Mouse (Mus musculus) G1E (cell line): Measurements from ENCODE around the gene Gm45062. TPM values are rescaled to one million over a fixed set of nuclear protein-coding genes. Genes with fewer than 3 reads are reported as not detected.

Experiments used
- ATAC-seq: 2 replicates; pipeline ENCODE4 v1.8.0; 2016; ENCODE audit warnings: mild to moderate bottlenecking; ENCODE audit not compliant: insufficient number of reproducible peaks, poor library complexity, low FRiP score, severe bottlenecking; ENCODE audit errors: extremely low read depth
- DNase-seq: peaks from one replicate; pipeline ENCODE4 v3.0.0; 2012; ENCODE audit warnings: low spot score
- H3K27me3 ChIP-seq: 2 replicates; pipeline ENCODE4 v1.6.1; 2012; ENCODE audit warnings: mild to moderate bottlenecking, low read length, inconsistent platforms; ENCODE audit not compliant: insufficient read depth
- H3K36me3 ChIP-seq: replicated peaks from 2 replicates; pipeline ENCODE3; 2012; ENCODE audit warnings: mild to moderate bottlenecking, inconsistent platforms
- H3K4me1 ChIP-seq: 2 replicates; pipeline ENCODE4 v1.6.1; 2012; ENCODE audit warnings: low read depth, low read length, inconsistent platforms, mixed read lengths; ENCODE audit not compliant: insufficient read depth
- H3K4me3 ChIP-seq: 2 replicates; pipeline ENCODE4 v1.5.1; 2012; ENCODE audit warnings: low read depth, mild to moderate bottlenecking, inconsistent platforms, low read length, moderate library complexity, mixed read lengths
- H3K9me3 ChIP-seq: replicated peaks from 2 replicates; pipeline ENCODE4 v1.6.1; 2012; ENCODE audit warnings: inconsistent platforms
- CTCF ChIP-seq: IDR thresholded peaks from 2 replicates; pipeline ENCODE4 v1.5.1; 2012; ENCODE audit warnings: low read depth, low read length, inconsistent platforms, mixed read lengths
- GATA1 ChIP-seq: IDR thresholded peaks from 2 replicates; pipeline ENCODE4 v1.6.1; 2012; ENCODE audit warnings: borderline replicate concordance, low read length, inconsistent platforms, mixed read lengths
- GATA2 ChIP-seq: IDR thresholded peaks from 2 replicates; pipeline ENCODE4 v1.6.1; 2012; ENCODE audit warnings: low read depth, low read length, inconsistent platforms, borderline replicate concordance
- POLR2AphosphoS5 ChIP-seq: IDR thresholded peaks from 2 replicates; pipeline ENCODE4 v1.6.1; 2012; ENCODE audit warnings: low read depth, low read length, inconsistent platforms; ENCODE audit not compliant: insufficient replicate concordance
- TAL1 ChIP-seq: conservative IDR thresholded peaks from 2 replicates; pipeline ENCODE4 v1.6.1; 2012; ENCODE audit warnings: low read depth, low read length, inconsistent platforms, mixed read lengths
- polyA plus RNA-seq: library from polyadenylated mRNA; stranded (reverse); fragments of >175 nt; gene quantifications from 2 replicates; pipeline ENCODE4 v1.2.3, GENCODE M21; 2012
- total RNA-seq, 2 experiments: library from RNA; stranded (forward) in 1 of 2; stranded (reverse) in 1 of 2; fragments of 200-1000 nt in 1 of 2; fragments of >200 nt in 1 of 2; fragmentation: Nextera tagmentation in 1 of 2; gene quantifications; 2 replicates each; pipeline ENCODE4 v1.2.3; 2014 to 2017

Gm45062 gene
- total and polyA plus RNA-seq, 3 experiments = 57.6 to 88.3 TPM; not detected in 1

- no peaks in the 10 kb centered on the region for H3K27me3 ChIP-seq
- H3K9me3 ChIP-seq = no peaks in the 10 kb centered on the region
- DNase-seq (no peak), ATAC-seq (no peak)
- TF ChIP-seq TAL1 = no peak
- TF ChIP-seq CTCF = no peak
- no peak for TF ChIP-seq GATA2
- no peak for TF ChIP-seq GATA1
- TF ChIP-seq POLR2AphosphoS5 = no peak
- H3K36me3 ChIP-seq = peaks cover 7% of the 10 kb centered on the region
- peak overlapping the region; percentile 68; the same call in 1 of the 2 replicates for H3K4me3 ChIP-seq
- peaks cover 68% of the 10 kb centered on the region for H3K4me1 ChIP-seq
These were observed 226.3 kb downstream of the Gm45062 start for GRCm38 (mm10) chr6:8485414-8486175.

- TF ChIP-seq POLR2AphosphoS5 (no peak), GATA1 (no peak), TAL1 (no peak), CTCF (no peak), GATA2 (no peak)
- ATAC-seq (no peak), DNase-seq (no peak)
- H3K4me3 ChIP-seq = peak overlapping the region; percentile 68
- H3K9me3 ChIP-seq = no peaks in the 10 kb centered on the region
- H3K27me3 ChIP-seq = no peaks in the 10 kb centered on the region
- H3K4me1 ChIP-seq = peaks cover 66% of the 10 kb centered on the region
- H3K36me3 ChIP-seq = peaks cover 7% of the 10 kb centered on the region
These were observed 227.3 kb downstream of the Gm45062 start for GRCm38 (mm10) chr6:8486391-8487043.

GRCm38 (mm10) chr6:8487044-8487853 lies 228.0 kb downstream of the Gm45062 start:
- DNase-seq = peak; percentile 59
- Histone ChIP-seq H3K36me3 (peaks cover 6% of the 10 kb centered on the region), H3K4me1 (peaks cover 67% of the 10 kb centered on the region), H3K9me3 (no peaks in the 10 kb centered on the region), H3K27me3 (no peaks in the 10 kb centered on the region), H3K4me3 (peak overlapping the region; percentile 68)
- TF ChIP-seq GATA2 (peak; percentile 90), TAL1 (peak; percentile 95), POLR2AphosphoS5 (peak; percentile 71; the same call in 1 of the 2 replicates), CTCF (no peak)
- peak; percentile 73 for ATAC-seq

- ATAC-seq = no peak
- Histone ChIP-seq H3K4me1 (peaks cover 71% of the 10 kb centered on the region), H3K4me3 (peak overlapping the region; percentile 54; the same call in 1 of the 2 replicates)
These were observed 229.0 kb downstream of the Gm45062 start for GRCm38 (mm10) chr6:8488249-8488648.

GRCm38 (mm10) chr6:8489266-8489665 lies 230.0 kb downstream of the Gm45062 start:
- no peak for ATAC-seq
- H3K9me3 ChIP-seq = no peaks in the 10 kb centered on the region
- DNase-seq = no peak
- H3K27me3 ChIP-seq = no peaks in the 10 kb centered on the region
- TF ChIP-seq CTCF (no peak), TAL1 (no peak), POLR2AphosphoS5 (no peak), GATA1 (no peak), GATA2 (no peak)
- peaks cover 5% of the 10 kb centered on the region for H3K36me3 ChIP-seq
- no peak overlapping the region; the same call in 1 of the 2 replicates for H3K4me3 ChIP-seq
- H3K4me1 ChIP-seq = peaks cover 69% of the 10 kb centered on the region

More at GRCm38 (mm10) chr6:8488249-8488648, 229.0 kb downstream of the Gm45062 start:
- peaks cover 5% of the 10 kb centered on the region for H3K36me3 ChIP-seq
- no peaks in the 10 kb centered on the region for H3K9me3 ChIP-seq
- no peak for DNase-seq
- TF ChIP-seq CTCF (no peak), GATA1 (no peak), TAL1 (no peak), GATA2 (no peak), POLR2AphosphoS5 (no peak)
- no peaks in the 10 kb centered on the region for H3K27me3 ChIP-seq
